Mouse (Mus musculus) heart, postnatal 0 days (tissue): ENCODE data around the gene Vamp3.

Experiments
- CTCF ChIP-seq: IDR thresholded peaks from 2 replicates; pipeline ENCODE4 v1.5.1; 2016; ENCODE audit warnings: antibody characterized with exemption, control low read depth, low read depth
- EP300 ChIP-seq: IDR thresholded peaks from 2 replicates; pipeline ENCODE4 v1.6.1; 2016; ENCODE audit warnings: antibody characterized with exemption, low read depth

DNA sequence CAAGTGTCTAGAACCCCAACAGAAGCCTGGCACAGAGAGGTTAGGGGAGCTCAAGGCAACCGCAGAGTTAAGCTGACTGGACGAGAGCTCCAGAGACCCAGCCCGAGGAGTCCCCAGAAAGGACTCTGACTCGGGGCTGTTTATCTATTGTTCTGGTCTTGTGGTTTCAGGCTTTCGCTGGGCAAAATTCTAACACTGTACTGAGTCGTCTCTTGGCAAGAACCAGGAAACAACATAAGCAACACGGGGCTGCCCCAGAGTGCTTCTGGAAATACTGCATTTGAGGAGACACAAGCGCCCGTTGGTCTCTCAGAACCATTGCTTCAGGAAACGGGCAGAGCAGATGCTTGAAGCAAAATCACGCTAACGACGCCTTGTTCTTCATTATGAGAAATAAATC, 56.4 kb downstream of the Vamp3 start:
- TF ChIP-seq CTCF, result no peak
- TF ChIP-seq EP300, result no peak
